Mouse (Mus musculus): ENCODE measurements around the gene Lect2. TPM values are rescaled to one million over a fixed set of nuclear protein-coding genes. Genes with fewer than 3 reads are reported as not detected.

The Lect2 gene
- total RNA-seq, 1 experiment, result not detected

DNA sequence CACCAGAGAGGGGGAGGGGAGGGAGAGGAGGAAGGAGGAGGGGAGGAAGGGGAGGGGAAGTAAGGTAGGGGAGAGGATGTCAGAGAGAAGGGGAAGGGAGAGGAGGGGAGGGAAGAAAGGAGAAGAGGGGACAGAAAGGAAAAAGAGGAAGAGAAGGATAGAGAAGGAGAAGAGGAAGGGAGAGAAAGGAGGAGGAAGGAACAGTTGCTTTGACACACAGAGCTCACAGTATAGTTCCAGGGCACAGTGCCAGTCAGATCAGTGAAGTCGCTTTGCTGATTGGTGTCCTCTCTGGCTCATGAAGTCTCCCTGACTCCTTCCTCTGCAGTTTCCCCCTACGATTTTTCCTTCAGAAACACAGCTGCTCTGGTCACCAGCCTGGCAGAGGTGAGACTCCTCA is 43.6 kb upstream of the Lect2 start:
- Histone ChIP-seq H3K4me1 (ENCODE audit: control insufficient read depth in 2 of 2, insufficient read depth in 2 of 2, low read length in 2 of 2, poor library complexity in 1 of 2) (no peaks in the 10 kb centered on the region), H3K27ac (ENCODE audit: insufficient read depth, low read depth, low read length, poor library complexity, severe bottlenecking) (no peak overlapping the region), H3K4me3 (ENCODE audit: insufficient read depth in 1 of 2, low read depth in 1 of 2, low read length in 2 of 2, poor library complexity in 1 of 2, severe bottlenecking in 1 of 2) (no peak overlapping the region), H3K9ac (ENCODE audit: insufficient read depth, low read depth, low read length, poor library complexity, severe bottlenecking) (no peak overlapping the region), H3K36me3 (ENCODE audit: control insufficient read depth, insufficient read depth, low read length, poor library complexity, severe bottlenecking) (no peaks in the 10 kb centered on the region), H3K9me3 (ENCODE audit: control insufficient read depth, insufficient read depth, low read depth, low read length) (no peaks in the 10 kb centered on the region)
- in situ Hi-C loops (cut with MboI; ENCODE audit: low sequenced_read_pairs in 2 of 2, unreplicated experiment in 2 of 2), result no loop called here
- no peak for DNase-seq (ENCODE audit: low read depth, low spot score)
- TF ChIP-seq ZC3H11A (IDR thresholded peaks at IDR 0.05; ENCODE audit: borderline replicate concordance, low read depth, low read length), result no peak
- TF ChIP-seq CHD2 (IDR thresholded peaks at IDR 0.05; ENCODE audit: low read depth, low read length), result no peak
- no peak for TF ChIP-seq HCFC1 (IDR thresholded peaks at IDR 0.05; ENCODE audit: borderline replicate concordance, insufficient read depth, low read length)
- no peak for TF ChIP-seq ZNF384 (IDR thresholded peaks at IDR 0.05; ENCODE audit: low read depth, low read length)
- TF ChIP-seq MAFK (IDR thresholded peaks at IDR 0.05; ENCODE audit: insufficient read depth, low read depth, low read length), result no peak

GRCm38 (mm10) chr13:56591191-56591590 is 42.9 kb upstream of the Lect2 start:
- Histone ChIP-seq H3K4me1 (ENCODE audit: control insufficient read depth in 2 of 2, insufficient read depth in 2 of 2, low read length in 2 of 2, poor library complexity in 1 of 2) (no peaks in the 10 kb centered on the region), H3K9ac (ENCODE audit: insufficient read depth, low read depth, low read length, poor library complexity, severe bottlenecking) (no peak overlapping the region), H3K36me3 (ENCODE audit: control insufficient read depth, insufficient read depth, low read length, poor library complexity, severe bottlenecking) (no peaks in the 10 kb centered on the region), H3K27ac (ENCODE audit: insufficient read depth, low read depth, low read length, poor library complexity, severe bottlenecking) (no peak overlapping the region), H3K4me3 (ENCODE audit: insufficient read depth in 1 of 2, low read depth in 1 of 2, low read length in 2 of 2, poor library complexity in 1 of 2, severe bottlenecking in 1 of 2) (no peak overlapping the region), H3K9me3 (ENCODE audit: control insufficient read depth, insufficient read depth, low read depth, low read length) (no peaks in the 10 kb centered on the region)
- TF ChIP-seq ZNF384 (IDR thresholded peaks at IDR 0.05; ENCODE audit: low read depth, low read length), result no peak
- no peak for TF ChIP-seq ZC3H11A (IDR thresholded peaks at IDR 0.05; ENCODE audit: borderline replicate concordance, low read depth, low read length)
- TF ChIP-seq CHD2 (IDR thresholded peaks at IDR 0.05; ENCODE audit: low read depth, low read length), result no peak
- no peak for TF ChIP-seq MAFK (IDR thresholded peaks at IDR 0.05; ENCODE audit: insufficient read depth, low read depth, low read length)
- TF ChIP-seq HCFC1 (IDR thresholded peaks at IDR 0.05; ENCODE audit: borderline replicate concordance, insufficient read depth, low read length), result no peak
- in situ Hi-C loops (cut with MboI; ENCODE audit: low sequenced_read_pairs in 2 of 2, unreplicated experiment in 2 of 2), result no loop called here
- no peak for DNase-seq (ENCODE audit: low read depth, low spot score)

DNA sequence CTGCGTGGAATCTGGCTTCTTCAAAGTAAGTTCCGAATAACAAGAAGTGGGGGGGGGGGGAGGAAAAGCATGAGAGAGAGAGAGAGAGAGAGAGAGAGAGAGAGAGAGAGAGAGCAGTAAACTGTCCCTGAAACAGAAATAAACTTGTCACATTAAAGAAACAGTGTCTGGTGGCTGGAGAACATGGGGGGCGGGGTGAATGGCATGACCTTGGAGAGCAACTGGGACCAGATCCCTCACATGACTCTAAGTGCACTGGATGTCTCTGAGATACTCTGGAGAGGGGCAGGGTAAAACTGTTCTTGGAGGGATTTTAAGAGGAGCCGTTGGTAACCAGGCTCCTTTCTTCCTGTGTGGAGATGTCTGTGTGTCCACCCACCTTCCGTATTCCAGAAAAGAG is 41.9 kb upstream of the Lect2 start:
- H3K27ac ChIP-seq (ENCODE audit: insufficient read depth, low read depth, low read length, poor library complexity, severe bottlenecking), result no peak overlapping the region
- H3K4me3 ChIP-seq (ENCODE audit: insufficient read depth in 1 of 2, low read depth in 1 of 2, low read length in 2 of 2, poor library complexity in 1 of 2, severe bottlenecking in 1 of 2), result no peak overlapping the region
- no peaks in the 10 kb centered on the region for H3K36me3 ChIP-seq (ENCODE audit: control insufficient read depth, insufficient read depth, low read length, poor library complexity, severe bottlenecking)
- no peak for DNase-seq (ENCODE audit: low read depth, low spot score)
- TF ChIP-seq CHD2 (IDR thresholded peaks at IDR 0.05; ENCODE audit: low read depth, low read length) (no peak), ZNF384 (IDR thresholded peaks at IDR 0.05; ENCODE audit: low read depth, low read length) (no peak), MAFK (IDR thresholded peaks at IDR 0.05; ENCODE audit: insufficient read depth, low read depth, low read length) (no peak), ZC3H11A (IDR thresholded peaks at IDR 0.05; ENCODE audit: borderline replicate concordance, low read depth, low read length) (no peak), HCFC1 (IDR thresholded peaks at IDR 0.05; ENCODE audit: borderline replicate concordance, insufficient read depth, low read length) (no peak)
- H3K9me3 ChIP-seq (ENCODE audit: control insufficient read depth, insufficient read depth, low read depth, low read length), result no peaks in the 10 kb centered on the region
- H3K9ac ChIP-seq (ENCODE audit: insufficient read depth, low read depth, low read length, poor library complexity, severe bottlenecking), result no peak overlapping the region
- in situ Hi-C loops (cut with MboI; ENCODE audit: low sequenced_read_pairs in 2 of 2, unreplicated experiment in 2 of 2), result no loop called here
- no peaks in the 10 kb centered on the region for H3K4me1 ChIP-seq (ENCODE audit: control insufficient read depth in 2 of 2, insufficient read depth in 2 of 2, low read length in 2 of 2, poor library complexity in 1 of 2)

GRCm38 (mm10) chr13:56588454-56589117 is 40.3 kb upstream of the Lect2 start:
- H3K9ac ChIP-seq (ENCODE audit: insufficient read depth, low read depth, low read length, poor library complexity, severe bottlenecking), result no peak overlapping the region
- H3K36me3 ChIP-seq (ENCODE audit: control insufficient read depth, insufficient read depth, low read length, poor library complexity, severe bottlenecking), result no peaks in the 10 kb centered on the region
- TF ChIP-seq CHD2 (IDR thresholded peaks at IDR 0.05; ENCODE audit: low read depth, low read length) (no peak), ZC3H11A (IDR thresholded peaks at IDR 0.05; ENCODE audit: borderline replicate concordance, low read depth, low read length) (no peak), MAFK (IDR thresholded peaks at IDR 0.05; ENCODE audit: insufficient read depth, low read depth, low read length) (no peak), ZNF384 (IDR thresholded peaks at IDR 0.05; ENCODE audit: low read depth, low read length) (no peak), HCFC1 (IDR thresholded peaks at IDR 0.05; ENCODE audit: borderline replicate concordance, insufficient read depth, low read length) (no peak)
- H3K9me3 ChIP-seq (ENCODE audit: control insufficient read depth, insufficient read depth, low read depth, low read length), result no peaks in the 10 kb centered on the region
- DNase-seq (ENCODE audit: low read depth, low spot score), result no peak
- H3K4me1 ChIP-seq (ENCODE audit: control insufficient read depth in 2 of 2, insufficient read depth in 2 of 2, low read length in 2 of 2, poor library complexity in 1 of 2), result peaks cover 3 to 6% of the 10 kb centered on the region in 2 experiments; a peak in 2 of 4 replicates
- no peak overlapping the region for H3K4me3 ChIP-seq (ENCODE audit: insufficient read depth in 1 of 2, low read depth in 1 of 2, low read length in 2 of 2, poor library complexity in 1 of 2, severe bottlenecking in 1 of 2)
- in situ Hi-C loops (cut with MboI; ENCODE audit: low sequenced_read_pairs in 2 of 2, unreplicated experiment in 2 of 2), result no loop called here
- no peak overlapping the region for H3K27ac ChIP-seq (ENCODE audit: insufficient read depth, low read depth, low read length, poor library complexity, severe bottlenecking)

Measured in ES-E14 (cell line).